In genomic region chr10:62549523-62550166, GRCm38 (mm10) we compare ENCODE assay signal across 8 mouse cellular contexts. TPM values are rescaled to one million over a fixed set of nuclear protein-coding genes. Genes with fewer than 3 reads are reported as not detected.
DNase-seq lines count a peak whose midpoint lies in the region; ATAC-seq and TF ChIP-seq lines count a peak whose summit lies in the region.

No protein-coding gene starts in this region.

- 0 out of 2 replicates have a peak, but pooled peaks have one; percentile 29 for ATAC-seq in heart, embryonic 12.5 days (ENCODE audit: insufficient number of reproducible peaks, low FRiP score)
- ATAC-seq in lung, embryonic 14.5 days (ENCODE audit: insufficient read depth): peak; percentile 74; the same call in 1 of the 2 replicates

- H3K4me1 ChIP-seq in ES-Bruce4 (ENCODE audit: control insufficient read depth, insufficient read depth, low read length): no peaks in the 10 kb centered on the region
- H3K4me1 ChIP-seq in embryonic facial prominence, embryonic 10.5 days: no peaks in the 10 kb centered on the region
- peaks cover 3% of the 10 kb centered on the region; the same call in 1 of the 2 replicates for H3K4me1 ChIP-seq in heart, embryonic 12.5 days (replicated peaks)
- no peaks in the 10 kb centered on the region for H3K4me1 ChIP-seq in lung, embryonic 14.5 days (ENCODE audit: insufficient read depth)

- no peaks in the 10 kb centered on the region for H3K9me3 ChIP-seq in ES-Bruce4 (replicated peaks; ENCODE audit: control insufficient read depth, insufficient read depth, low read length, poor library complexity, severe bottlenecking)
- H3K9me3 ChIP-seq in embryonic facial prominence, embryonic 10.5 days: no peaks in the 10 kb centered on the region
- H3K9me3 ChIP-seq in heart, embryonic 12.5 days (replicated peaks): no peaks in the 10 kb centered on the region
- no peaks in the 10 kb centered on the region for H3K9me3 ChIP-seq in lung, embryonic 14.5 days (ENCODE audit: low read depth, low read length)

- peak; percentile 80 for DNase-seq in adrenal gland, postnatal 14 days
- DNase-seq in embryonic facial prominence, embryonic 10.5 days (ENCODE audit: low spot score): peak; percentile 68
- peak; percentile 35 for DNase-seq in large intestine, adult 2 months (ENCODE audit: low read depth, low spot score)
- peak; percentile 82 for DNase-seq in lung, embryonic 14.5 days
- peak; percentile 47 for DNase-seq in right cerebral cortex, adult 18-20 months
- DNase-seq in urinary bladder, adult 2 months (ENCODE audit: low spot score): peak; percentile 30

- peak; percentile 68 for TF ChIP-seq CTCF in ES-Bruce4 (IDR thresholded peaks at IDR 0.05; ENCODE audit: low read depth, low read length)
- TF ChIP-seq CTCF in lung, embryonic 14.5 days (IDR thresholded peaks at IDR 0.05; ENCODE audit: low read depth): peak; percentile 87

- H3K4me2 ChIP-seq in heart, embryonic 12.5 days: peak overlapping the region; percentile 7; the same call in 1 of the 2 replicates
- H3K4me2 ChIP-seq in lung, embryonic 14.5 days: no peak overlapping the region

- 33% methylated on average over 15 of the region's 16 CpGs for WGBS in embryonic facial prominence, embryonic 10.5 days
- WGBS in heart, embryonic 12.5 days: 30% methylated on average over 13 of the region's 16 CpGs
- WGBS in large intestine, adult 2 months: 16% methylated on average over 16 of the region's 16 CpGs
- WGBS in lung, embryonic 14.5 days: 25% methylated on average over 15 of the region's 16 CpGs

- H3K27ac ChIP-seq in ES-Bruce4 (ENCODE audit: insufficient read depth, low read length): no peak overlapping the region
- H3K27ac ChIP-seq in embryonic facial prominence, embryonic 10.5 days (replicated peaks): no peak overlapping the region
- H3K27ac ChIP-seq in heart, embryonic 12.5 days (ENCODE audit: poor library complexity, severe bottlenecking): no peak overlapping the region
- H3K27ac ChIP-seq in lung, embryonic 14.5 days (ENCODE audit: low read depth): no peak overlapping the region

- no peak for TF ChIP-seq POLR2A in ES-Bruce4 (IDR thresholded peaks at IDR 0.05; ENCODE audit: insufficient read depth, low read length)

- no peak overlapping the region for H3K9ac ChIP-seq in ES-Bruce4 (ENCODE audit: low read depth, poor library complexity, severe bottlenecking)
- H3K9ac ChIP-seq in heart, embryonic 12.5 days: no peak overlapping the region
- no peak overlapping the region for H3K9ac ChIP-seq in lung, embryonic 14.5 days

- TF ChIP-seq EP300 in ES-Bruce4 (IDR thresholded peaks at IDR 0.05; ENCODE audit: insufficient read depth, low read depth, low read length): no peak

- H3K4me3 ChIP-seq in ES-Bruce4 (ENCODE audit: low read depth, low read length): no peak overlapping the region
- no peak overlapping the region for H3K4me3 ChIP-seq in embryonic facial prominence, embryonic 10.5 days
- no peak overlapping the region for H3K4me3 ChIP-seq in heart, embryonic 12.5 days
- H3K4me3 ChIP-seq in lung, embryonic 14.5 days (ENCODE audit: low read depth, low read length): no peak overlapping the region

- no peaks in the 10 kb centered on the region for H3K36me3 ChIP-seq in ES-Bruce4 (ENCODE audit: control insufficient read depth, insufficient read depth, low read length, poor library complexity, severe bottlenecking)
- no peaks in the 10 kb centered on the region for H3K36me3 ChIP-seq in embryonic facial prominence, embryonic 10.5 days (replicated peaks)
- no peaks in the 10 kb centered on the region for H3K36me3 ChIP-seq in heart, embryonic 12.5 days
- no peaks in the 10 kb centered on the region for H3K36me3 ChIP-seq in lung, embryonic 14.5 days (ENCODE audit: insufficient read depth)

- H3K27me3 ChIP-seq in ES-Bruce4 (ENCODE audit: control insufficient read depth, insufficient read depth, low read length, poor library complexity, severe bottlenecking): no peaks in the 10 kb centered on the region
- no peaks in the 10 kb centered on the region for H3K27me3 ChIP-seq in embryonic facial prominence, embryonic 10.5 days (replicated peaks; ENCODE audit: low read depth, poor library complexity, severe bottlenecking)
- H3K27me3 ChIP-seq in heart, embryonic 12.5 days (replicated peaks): no peaks in the 10 kb centered on the region
- no peaks in the 10 kb centered on the region for H3K27me3 ChIP-seq in lung, embryonic 14.5 days (ENCODE audit: insufficient read depth, low read length)

RNA-seq across cellular contexts. Expression of gene Srgn, which starts 22.4 kb away (rescaled TPM):
- 0.87 TPM in 1 of 2 replicates, not detected in the other for polyA plus RNA-seq in ES-Bruce4 (2011; ENCODE audit: insufficient read depth, insufficient read length, low read depth, missing spikeins)
- total RNA-seq in adrenal gland, postnatal 14 days (2021): 41.1 and 64.5 TPM in 2 replicates
- 2.0 and 3.3 TPM in 2 replicates for polyA plus RNA-seq in embryonic facial prominence, embryonic 10.5 days (2016; fragmentation: Nextera tagmentation; extraction: Ambion mirVana)
- polyA plus RNA-seq in heart, embryonic 12.5 days (2016; fragmentation: Nextera tagmentation; extraction: Ambion mirVana): 6.0 and 8.5 TPM in 2 replicates
- 19.5 and 27.3 TPM in 2 replicates for polyA plus RNA-seq in large intestine, adult 2 months (2012; rRNA removed)
- 33.8 and 39.4 TPM in 2 replicates for polyA plus RNA-seq in lung, embryonic 14.5 days (2014; fragmentation: Nextera tagmentation; extraction: Ambion mirVana)
- polyA plus RNA-seq in urinary bladder, adult 2 months (2012; rRNA removed): 20.3 and 24.9 TPM in 2 replicates

RNA-seq across cellular contexts. Expression of gene Kif1bp, which starts 28.6 kb away (rescaled TPM):
- 26.2 and 28.3 TPM in 2 replicates for polyA plus RNA-seq in ES-Bruce4 (2011; ENCODE audit: insufficient read depth, insufficient read length, low read depth, missing spikeins)
- total RNA-seq in adrenal gland, postnatal 14 days (2021): 34.8 and 38.5 TPM in 2 replicates
- 34.3 and 35.5 TPM in 2 replicates for polyA plus RNA-seq in embryonic facial prominence, embryonic 10.5 days (2016; fragmentation: Nextera tagmentation; extraction: Ambion mirVana)
- 34.4 and 38.7 TPM in 2 replicates for polyA plus RNA-seq in heart, embryonic 12.5 days (2016; fragmentation: Nextera tagmentation; extraction: Ambion mirVana)
- 8.8 and 12.1 TPM in 2 replicates for polyA plus RNA-seq in large intestine, adult 2 months (2012; rRNA removed)
- 41.5 and 42.7 TPM in 2 replicates for polyA plus RNA-seq in lung, embryonic 14.5 days (2014; fragmentation: Nextera tagmentation; extraction: Ambion mirVana)
- 31.4 and 34.4 TPM in 2 replicates for polyA plus RNA-seq in urinary bladder, adult 2 months (2012; rRNA removed)

RNA-seq across cellular contexts. Expression of gene Ddx21, which starts 52.4 kb away (rescaled TPM):
- polyA plus RNA-seq in ES-Bruce4 (2011; ENCODE audit: insufficient read depth, insufficient read length, low read depth, missing spikeins): 170 and 179 TPM in 2 replicates
- total RNA-seq in adrenal gland, postnatal 14 days (2021): 74.2 and 78.8 TPM in 2 replicates
- 35.1 and 36.7 TPM in 2 replicates for polyA plus RNA-seq in embryonic facial prominence, embryonic 10.5 days (2016; fragmentation: Nextera tagmentation; extraction: Ambion mirVana)
- 17.3 and 18.6 TPM in 2 replicates for polyA plus RNA-seq in heart, embryonic 12.5 days (2016; fragmentation: Nextera tagmentation; extraction: Ambion mirVana)
- polyA plus RNA-seq in large intestine, adult 2 months (2012; rRNA removed): 11.6 and 13.5 TPM in 2 replicates
- polyA plus RNA-seq in lung, embryonic 14.5 days (2014; fragmentation: Nextera tagmentation; extraction: Ambion mirVana): 34.4 and 35.4 TPM in 2 replicates
- 33.3 and 37.3 TPM in 2 replicates for polyA plus RNA-seq in urinary bladder, adult 2 months (2012; rRNA removed)

Comparison
In these comparisons a context has a peak if more than half of its experiments do, and no peak if none do; other contexts are left out.
1. DNase-seq: peak in every context shown above with its lines; median percentile 82 in lung, embryonic 14.5 days; 80 in adrenal gland, postnatal 14 days; 68 in embryonic facial prominence, embryonic 10.5 days; 47 in right cerebral cortex, adult 18-20 months; 35 in large intestine, adult 2 months; 30 in urinary bladder, adult 2 months.